Mouse (Mus musculus): Measurements from ENCODE around the gene Fbxo44. TPM values are rescaled to one million over a fixed set of nuclear protein-coding genes. Genes with fewer than 3 reads are reported as not detected.
"Not testable (repeated sequence)": the region's sequence is repeated elsewhere in the genome, so short reads cannot be mapped to it uniquely, and the experiment has no call there.

The Fbxo44 gene
- polyA plus RNA-seq, 1 experiment from 2014 or later = 25.1 TPM

GRCm38 (mm10) chr4:148128241-148128640, 32.0 kb downstream of the Fbxo44 start:
- WGBS = 54% methylated on average over 1 of the region's 1 CpGs
- Histone ChIP-seq H3K36me3 (replicated peaks; ENCODE audit: control insufficient read depth, insufficient read depth, low read depth, low read length) (no peaks in the 10 kb centered on the region), H3K9me3 (replicated peaks; ENCODE audit: control insufficient read depth, low read length) (no peaks in the 10 kb centered on the region), H3K9ac (replicated peaks; ENCODE audit: low read length) (no peak overlapping the region), H3K27me3 (ENCODE audit: control insufficient read depth, insufficient read depth, low read length) (peaks cover 19% of the 10 kb centered on the region), H3K4me2 (ENCODE audit: low read depth, low read length) (no peak overlapping the region), H3K27ac (replicated peaks; ENCODE audit: low read depth, low read length) (no peak overlapping the region), H3K4me1 (ENCODE audit: control insufficient read depth, insufficient read depth, low read length) (peaks cover 3% of the 10 kb centered on the region; the same call in 1 of the 2 replicates), H3K4me3 (ENCODE audit: low read depth, low read length) (no peak overlapping the region)
- no peak for DNase-seq (ENCODE audit: low spot score)
- ATAC-seq (replicated peaks; ENCODE audit: insufficient number of reproducible peaks, low FRiP score, low TSS enrichment, low read depth) = no peak

GRCm38 (mm10) chr4:148122694-148123066, 37.6 kb downstream of the Fbxo44 start:
- Histone ChIP-seq H3K9me3 (replicated peaks; ENCODE audit: control insufficient read depth, low read length) (no peaks in the 10 kb centered on the region), H3K27ac (replicated peaks; ENCODE audit: low read depth, low read length) (no peak overlapping the region), H3K36me3 (replicated peaks; ENCODE audit: control insufficient read depth, insufficient read depth, low read depth, low read length) (no peaks in the 10 kb centered on the region), H3K9ac (replicated peaks; ENCODE audit: low read length) (no peak overlapping the region), H3K27me3 (ENCODE audit: control insufficient read depth, insufficient read depth, low read length) (no peaks in the 10 kb centered on the region), H3K4me1 (ENCODE audit: control insufficient read depth, insufficient read depth, low read length) (peaks cover 3% of the 10 kb centered on the region; the same call in 1 of the 2 replicates), H3K4me3 (ENCODE audit: low read depth, low read length) (no peak overlapping the region), H3K4me2 (ENCODE audit: low read depth, low read length) (no peak overlapping the region)
- peak; percentile 53 for DNase-seq (ENCODE audit: low spot score)
- 67% methylated on average over 3 of the region's 3 CpGs for WGBS
- no peak for ATAC-seq (replicated peaks; ENCODE audit: insufficient number of reproducible peaks, low FRiP score, low TSS enrichment, low read depth)

- 11% methylated on average over 6 of the region's 6 CpGs for WGBS
- no peak overlapping the region for H3K27ac ChIP-seq (replicated peaks; ENCODE audit: low read depth, low read length)
- H3K4me3 ChIP-seq (ENCODE audit: low read depth, low read length) = no peak overlapping the region
These were observed 38.1 kb downstream of the Fbxo44 start for GRCm38 (mm10) chr4:148121982-148122693.

GRCm38 (mm10) chr4:148121362-148121761, 38.9 kb downstream of the Fbxo44 start:
- 81% methylated on average over 4 of the region's 4 CpGs for WGBS
- no peak overlapping the region for H3K9ac ChIP-seq (replicated peaks; ENCODE audit: low read length)
- DNase-seq (ENCODE audit: low spot score) (no peak), ATAC-seq (replicated peaks; ENCODE audit: insufficient number of reproducible peaks, low FRiP score, low TSS enrichment, low read depth) (no peak)
- H3K4me3 ChIP-seq (ENCODE audit: low read depth, low read length) = no peak overlapping the region
- H3K36me3 ChIP-seq (replicated peaks; ENCODE audit: control insufficient read depth, insufficient read depth, low read depth, low read length) = no peaks in the 10 kb centered on the region
- no peaks in the 10 kb centered on the region for H3K27me3 ChIP-seq (ENCODE audit: control insufficient read depth, insufficient read depth, low read length)
- peaks cover 3% of the 10 kb centered on the region; the same call in 1 of the 2 replicates for H3K4me1 ChIP-seq (ENCODE audit: control insufficient read depth, insufficient read depth, low read length)
- H3K9me3 ChIP-seq (replicated peaks; ENCODE audit: control insufficient read depth, low read length) = no peaks in the 10 kb centered on the region; the same call in 1 of the 2 replicates
- H3K27ac ChIP-seq (replicated peaks; ENCODE audit: low read depth, low read length) = no peak overlapping the region
- H3K4me2 ChIP-seq (ENCODE audit: low read depth, low read length) = no peak overlapping the region

More at GRCm38 (mm10) chr4:148121982-148122693, 38.1 kb downstream of the Fbxo44 start:
- no peaks in the 10 kb centered on the region for H3K36me3 ChIP-seq (replicated peaks; ENCODE audit: control insufficient read depth, insufficient read depth, low read depth, low read length)
- DNase-seq (ENCODE audit: low spot score) (peak; percentile 36), ATAC-seq (replicated peaks; ENCODE audit: insufficient number of reproducible peaks, low FRiP score, low TSS enrichment, low read depth) (peak; percentile 75)
- H3K9me3 ChIP-seq (replicated peaks; ENCODE audit: control insufficient read depth, low read length) = no peaks in the 10 kb centered on the region; the same call in 1 of the 2 replicates
- H3K9ac ChIP-seq (replicated peaks; ENCODE audit: low read length) = no peak overlapping the region
- no peak overlapping the region for H3K4me2 ChIP-seq (ENCODE audit: low read depth, low read length)
- H3K27me3 ChIP-seq (ENCODE audit: control insufficient read depth, insufficient read depth, low read length) = no peaks in the 10 kb centered on the region
- peaks cover 3% of the 10 kb centered on the region; the same call in 1 of the 2 replicates for H3K4me1 ChIP-seq (ENCODE audit: control insufficient read depth, insufficient read depth, low read length)

- WGBS = 81% methylated on average over 9 of the region's 9 CpGs
- no peak overlapping the region for H3K4me3 ChIP-seq (ENCODE audit: low read depth, low read length)
- no peaks in the 10 kb centered on the region for H3K36me3 ChIP-seq (replicated peaks; ENCODE audit: control insufficient read depth, insufficient read depth, low read depth, low read length)
- H3K27me3 ChIP-seq (ENCODE audit: control insufficient read depth, insufficient read depth, low read length) = no peaks in the 10 kb centered on the region
- no peaks in the 10 kb centered on the region; the same call in 1 of the 2 replicates for H3K9me3 ChIP-seq (replicated peaks; ENCODE audit: control insufficient read depth, low read length)
- ATAC-seq (replicated peaks; ENCODE audit: insufficient number of reproducible peaks, low FRiP score, low TSS enrichment, low read depth) = no peak
- no peak for DNase-seq (ENCODE audit: low spot score)
- peaks cover 3% of the 10 kb centered on the region; the same call in 1 of the 2 replicates for H3K4me1 ChIP-seq (ENCODE audit: control insufficient read depth, insufficient read depth, low read length)
- no peak overlapping the region for H3K27ac ChIP-seq (replicated peaks; ENCODE audit: low read depth, low read length)
- no peak overlapping the region for H3K4me2 ChIP-seq (ENCODE audit: low read depth, low read length)
- no peak overlapping the region for H3K9ac ChIP-seq (replicated peaks; ENCODE audit: low read length)
These were observed 39.7 kb downstream of the Fbxo44 start for GRCm38 (mm10) chr4:148120555-148120954.

- WGBS = 86% methylated on average over 9 of the region's 9 CpGs
- DNase-seq (ENCODE audit: low spot score); H3K9me3 ChIP-seq (replicated peaks; ENCODE audit: control insufficient read depth, low read length); ATAC-seq (replicated peaks; ENCODE audit: insufficient number of reproducible peaks, low FRiP score, low TSS enrichment, low read depth); H3K4me2 ChIP-seq (ENCODE audit: low read depth, low read length); H3K27me3 ChIP-seq (ENCODE audit: control insufficient read depth, insufficient read depth, low read length); H3K4me3 ChIP-seq (ENCODE audit: low read depth, low read length); H3K36me3 ChIP-seq (replicated peaks; ENCODE audit: control insufficient read depth, insufficient read depth, low read depth, low read length); H3K4me1 ChIP-seq (ENCODE audit: control insufficient read depth, insufficient read depth, low read length); H3K9ac ChIP-seq (replicated peaks; ENCODE audit: low read length); H3K27ac ChIP-seq (replicated peaks; ENCODE audit: low read depth, low read length): not testable (repeated sequence)
These were observed 40.7 kb downstream of the Fbxo44 start for GRCm38 (mm10) chr4:148119578-148119977.

- ATAC-seq (replicated peaks; ENCODE audit: insufficient number of reproducible peaks, low FRiP score, low TSS enrichment, low read depth) = no peak
- H3K4me1 ChIP-seq (ENCODE audit: control insufficient read depth, insufficient read depth, low read length) = peaks cover 1% of the 10 kb centered on the region; the same call in 1 of the 2 replicates
- H3K4me3 ChIP-seq (ENCODE audit: low read depth, low read length) = no peak overlapping the region
- H3K36me3 ChIP-seq (replicated peaks; ENCODE audit: control insufficient read depth, insufficient read depth, low read depth, low read length) = no peaks in the 10 kb centered on the region
- no peak overlapping the region for H3K27ac ChIP-seq (replicated peaks; ENCODE audit: low read depth, low read length)
- H3K9ac ChIP-seq (replicated peaks; ENCODE audit: low read length) = no peak overlapping the region
- H3K27me3 ChIP-seq (ENCODE audit: control insufficient read depth, insufficient read depth, low read length) = no peaks in the 10 kb centered on the region
- DNase-seq (ENCODE audit: low spot score) = no peak
- no peak overlapping the region for H3K4me2 ChIP-seq (ENCODE audit: low read depth, low read length)
- no peaks in the 10 kb centered on the region; the same call in 1 of the 2 replicates for H3K9me3 ChIP-seq (replicated peaks; ENCODE audit: control insufficient read depth, low read length)
- WGBS = 71% methylated on average over 4 of the region's 4 CpGs
These were observed 42.9 kb downstream of the Fbxo44 start for GRCm38 (mm10) chr4:148117392-148117791.

GRCm38 (mm10) chr4:148116657-148117056, 43.6 kb downstream of the Fbxo44 start:
- Histone ChIP-seq H3K27me3 (ENCODE audit: control insufficient read depth, insufficient read depth, low read length) (no peaks in the 10 kb centered on the region), H3K36me3 (replicated peaks; ENCODE audit: control insufficient read depth, insufficient read depth, low read depth, low read length) (no peaks in the 10 kb centered on the region), H3K4me1 (ENCODE audit: control insufficient read depth, insufficient read depth, low read length) (no peaks in the 10 kb centered on the region), H3K4me2 (ENCODE audit: low read depth, low read length) (no peak overlapping the region), H3K27ac (replicated peaks; ENCODE audit: low read depth, low read length) (no peak overlapping the region), H3K4me3 (ENCODE audit: low read depth, low read length) (no peak overlapping the region), H3K9me3 (replicated peaks; ENCODE audit: control insufficient read depth, low read length) (no peaks in the 10 kb centered on the region; the same call in 1 of the 2 replicates), H3K9ac (replicated peaks; ENCODE audit: low read length) (no peak overlapping the region)
- 72% methylated on average over 4 of the region's 4 CpGs for WGBS
- DNase-seq (ENCODE audit: low spot score) (no peak), ATAC-seq (replicated peaks; ENCODE audit: insufficient number of reproducible peaks, low FRiP score, low TSS enrichment, low read depth) (no peak)
